Mouse (Mus musculus): Measurements from ENCODE around the gene Plagl1. TPM values are rescaled to one million over a fixed set of nuclear protein-coding genes. Genes with fewer than 3 reads are reported as not detected.

The Plagl1 gene
- polyA plus RNA-seq, 1 experiment from 2014 or later, result 204 TPM

DNA sequence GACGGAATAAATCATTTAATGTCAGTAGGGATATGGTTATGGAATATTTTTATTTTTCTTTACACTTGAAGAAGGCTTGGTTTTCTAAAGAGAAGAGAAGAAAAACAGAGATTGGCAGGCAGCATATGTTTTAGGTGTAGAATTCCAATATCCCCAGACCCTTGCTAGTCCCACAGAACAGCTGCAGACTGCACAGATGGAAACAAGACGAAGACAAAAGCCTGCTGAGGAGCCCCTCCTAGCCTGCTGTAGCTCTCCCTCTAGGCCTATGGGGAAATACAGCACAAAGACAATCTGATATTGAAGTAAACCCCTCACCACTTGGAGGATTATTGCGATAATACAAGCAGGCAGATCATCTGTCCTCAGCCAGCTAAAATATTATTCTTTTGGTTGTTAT is 90.1 kb downstream of the Plagl1 start:
- Histone ChIP-seq H3K9ac (no peak overlapping the region), H3K4me2 (no peak overlapping the region), H3K27ac (peak overlapping the region; percentile 28; the same call in 1 of the 2 replicates), H3K9me3 (no peaks in the 10 kb centered on the region), H3K27me3 (no peaks in the 10 kb centered on the region), H3K36me3 (no peaks in the 10 kb centered on the region), H3K4me1 (peaks cover 2% of the 10 kb centered on the region), H3K4me3 (no peak overlapping the region)
- ATAC-seq (ENCODE audit: insufficient number of reproducible peaks, low FRiP score, low TSS enrichment, low read depth), result no peak
- WGBS, result 63% methylated on average over 3 of the region's 3 CpGs

DNA sequence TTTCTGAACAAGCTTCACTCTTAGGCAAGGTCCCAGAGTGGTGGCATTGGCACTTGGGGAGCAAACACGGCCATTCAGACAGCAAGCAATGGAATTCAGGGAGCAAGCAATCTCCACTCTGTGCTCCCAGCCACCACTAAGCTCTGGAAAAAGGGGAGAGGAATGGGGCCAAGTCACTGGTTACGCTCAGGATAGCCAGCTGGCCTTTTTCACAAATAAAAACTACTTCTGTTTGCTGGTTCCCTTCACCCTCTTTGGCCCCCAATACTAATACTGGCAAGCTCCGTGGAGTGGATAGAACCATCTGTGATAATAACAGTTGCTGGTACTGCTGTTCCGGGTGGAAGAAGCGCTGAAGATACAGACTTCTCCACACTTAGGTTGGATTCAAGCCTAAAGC is 91.0 kb downstream of the Plagl1 start:
- H3K27me3 ChIP-seq, result no peaks in the 10 kb centered on the region
- H3K4me1 ChIP-seq, result peaks cover 2% of the 10 kb centered on the region
- H3K36me3 ChIP-seq, result no peaks in the 10 kb centered on the region
- H3K9ac ChIP-seq, result no peak overlapping the region
- 69% methylated on average over 5 of the region's 5 CpGs for WGBS
- H3K27ac ChIP-seq, result peak overlapping the region; percentile 30; the same call in 1 of the 2 replicates
- no peak overlapping the region for H3K4me3 ChIP-seq
- H3K4me2 ChIP-seq, result no peak overlapping the region
- ATAC-seq (ENCODE audit: insufficient number of reproducible peaks, low FRiP score, low TSS enrichment, low read depth), result no peak
- no peaks in the 10 kb centered on the region for H3K9me3 ChIP-seq

DNA sequence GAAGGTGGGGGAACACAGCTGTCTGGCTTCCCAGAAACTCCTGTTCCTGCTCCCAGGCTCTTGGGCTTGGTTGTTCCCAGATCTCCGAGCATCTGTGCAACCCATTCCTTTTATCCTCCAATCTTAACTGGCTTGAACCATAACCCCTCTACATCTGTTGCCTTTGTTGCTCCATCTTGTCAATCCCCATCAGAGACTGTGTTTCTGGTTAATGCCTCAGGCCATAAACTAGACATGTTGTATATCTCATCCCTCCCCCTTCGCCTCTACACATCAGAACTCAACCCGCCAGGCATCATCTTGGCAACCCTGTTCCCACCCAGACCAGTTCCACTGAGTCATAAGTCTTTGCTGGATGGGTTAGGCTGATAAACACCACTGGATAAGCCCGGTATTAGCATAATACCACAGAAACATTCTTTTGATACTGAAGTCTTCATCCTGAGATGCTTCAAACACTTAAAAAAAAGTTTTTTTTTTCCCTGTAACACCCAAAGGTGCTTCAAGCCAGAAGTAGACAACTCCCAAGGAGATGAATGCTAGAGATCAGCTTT is 92.6 kb downstream of the Plagl1 start:
- Histone ChIP-seq H3K4me2 (no peak overlapping the region), H3K4me3 (no peak overlapping the region), H3K4me1 (peaks cover 2% of the 10 kb centered on the region), H3K27ac (0 out of 2 replicates have a peak overlapping the region, but pooled peaks have one; percentile 11), H3K36me3 (no peaks in the 10 kb centered on the region), H3K9me3 (no peaks in the 10 kb centered on the region), H3K9ac (no peak overlapping the region), H3K27me3 (no peaks in the 10 kb centered on the region)
- 64% methylated on average over 4 of the region's 4 CpGs for WGBS
- peak; percentile 67; the same call in 1 of the 2 replicates for ATAC-seq (ENCODE audit: insufficient number of reproducible peaks, low FRiP score, low TSS enrichment, low read depth)

DNA sequence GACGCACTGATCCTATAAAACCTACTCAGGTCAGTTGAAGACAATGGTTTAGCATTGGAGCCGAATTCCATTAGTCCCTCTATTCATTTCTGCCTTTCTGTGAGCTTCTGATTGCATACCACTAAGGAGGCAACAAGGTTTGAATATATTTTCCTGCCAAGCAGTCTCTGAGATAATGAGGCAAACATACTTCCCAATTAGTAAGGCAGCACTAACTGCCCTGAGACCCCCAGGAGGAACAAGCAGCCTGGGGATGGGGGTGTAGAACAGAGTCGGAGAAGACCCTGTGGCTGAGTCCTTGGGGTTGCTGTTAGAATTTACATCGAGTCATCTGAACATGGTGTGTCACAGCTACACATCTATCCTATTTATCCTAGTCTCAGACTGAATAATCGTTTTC is 95.1 kb downstream of the Plagl1 start:
- WGBS, result 81% methylated on average over 5 of the region's 5 CpGs
- Histone ChIP-seq H3K36me3 (no peaks in the 10 kb centered on the region), H3K27me3 (no peaks in the 10 kb centered on the region), H3K4me2 (no peak overlapping the region), H3K9ac (no peak overlapping the region), H3K27ac (peak overlapping the region; percentile 17; the same call in 1 of the 2 replicates), H3K9me3 (no peaks in the 10 kb centered on the region), H3K4me3 (no peak overlapping the region), H3K4me1 (peaks cover 2% of the 10 kb centered on the region)
- no peak for ATAC-seq (ENCODE audit: insufficient number of reproducible peaks, low FRiP score, low TSS enrichment, low read depth)

DNA sequence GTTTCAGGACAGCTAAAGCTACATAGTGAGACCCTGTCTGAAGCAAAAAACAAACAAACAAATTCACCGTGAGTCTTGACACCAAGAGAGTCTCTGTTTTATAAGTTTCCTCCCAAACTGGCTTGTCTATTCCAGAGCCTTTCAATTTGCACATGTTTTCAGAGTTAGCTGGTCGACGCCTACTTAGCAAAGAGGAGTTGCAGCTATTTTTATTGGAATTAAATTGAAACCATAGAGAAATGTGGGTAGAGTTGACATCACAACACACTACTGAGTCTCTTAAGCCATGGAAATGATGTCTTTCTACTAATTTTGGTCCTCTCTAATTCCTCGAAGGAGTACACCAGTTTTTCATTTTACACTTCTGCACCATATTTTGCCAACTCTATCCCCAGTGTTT is 100.6 kb downstream of the Plagl1 start:
- Histone ChIP-seq H3K27ac (no peak overlapping the region), H3K9me3 (no peaks in the 10 kb centered on the region), H3K4me2 (no peak overlapping the region), H3K27me3 (no peaks in the 10 kb centered on the region), H3K4me1 (no peaks in the 10 kb centered on the region), H3K36me3 (no peaks in the 10 kb centered on the region), H3K9ac (no peak overlapping the region), H3K4me3 (no peak overlapping the region)
- no peak for ATAC-seq (ENCODE audit: insufficient number of reproducible peaks, low FRiP score, low TSS enrichment, low read depth)
- 65% methylated on average over 4 of the region's 4 CpGs for WGBS

DNA sequence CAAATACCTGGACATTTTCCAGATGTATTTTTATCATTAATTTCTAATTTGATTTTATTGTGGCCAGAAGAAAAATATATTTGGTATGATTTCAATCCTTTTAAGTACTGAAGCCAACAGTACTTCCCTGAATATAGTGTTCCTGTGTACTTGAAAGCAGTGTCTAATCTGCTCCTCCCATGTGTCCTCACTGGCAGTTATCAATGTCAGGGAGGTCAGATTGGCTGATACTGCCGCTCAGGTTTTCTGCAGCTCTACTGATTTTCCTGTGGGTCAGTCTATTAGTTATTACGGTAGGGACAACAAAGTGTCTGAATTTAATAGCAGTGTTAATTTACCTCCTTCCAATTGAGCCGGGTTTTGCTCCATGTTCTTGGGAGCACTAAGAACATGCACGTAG is 101.7 kb downstream of the Plagl1 start:
- Histone ChIP-seq H3K27ac (no peak overlapping the region), H3K9ac (no peak overlapping the region), H3K27me3 (no peaks in the 10 kb centered on the region), H3K36me3 (no peaks in the 10 kb centered on the region), H3K9me3 (no peaks in the 10 kb centered on the region), H3K4me3 (no peak overlapping the region), H3K4me2 (no peak overlapping the region), H3K4me1 (no peaks in the 10 kb centered on the region)
- no peak for ATAC-seq (ENCODE audit: insufficient number of reproducible peaks, low FRiP score, low TSS enrichment, low read depth)
- 59% methylated on average over 4 of the region's 4 CpGs for WGBS

DNA sequence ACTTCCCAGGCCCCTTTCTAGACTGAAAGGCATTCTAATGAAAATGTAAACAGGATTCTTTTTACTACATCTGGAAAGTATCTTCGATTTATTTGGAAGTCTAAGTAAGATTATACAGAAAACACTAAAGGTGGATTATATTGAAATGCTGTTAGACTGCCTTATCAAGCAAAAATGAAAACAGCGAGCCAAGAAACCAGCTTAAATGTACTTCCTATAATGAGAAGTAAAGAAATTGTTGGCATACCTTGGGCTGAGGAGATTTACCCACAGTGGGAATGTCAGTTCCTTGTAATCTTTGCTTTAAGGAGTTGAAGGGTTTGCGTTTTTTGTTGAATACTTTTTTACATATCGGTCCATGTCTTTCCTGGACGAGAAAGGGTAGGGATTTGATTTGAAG is 108.2 kb downstream of the Plagl1 start:
- no peaks in the 10 kb centered on the region for H3K36me3 ChIP-seq
- H3K4me2 ChIP-seq, result no peak overlapping the region
- ATAC-seq (ENCODE audit: insufficient number of reproducible peaks, low FRiP score, low TSS enrichment, low read depth), result no peak
- H3K4me1 ChIP-seq, result peaks cover 31% of the 10 kb centered on the region
- no peak overlapping the region for H3K4me3 ChIP-seq
- no peak overlapping the region for H3K9ac ChIP-seq
- H3K27me3 ChIP-seq, result no peaks in the 10 kb centered on the region
- no peaks in the 10 kb centered on the region for H3K9me3 ChIP-seq
- 66% methylated on average over 5 of the region's 5 CpGs for WGBS
- H3K27ac ChIP-seq, result peak overlapping the region; percentile 29; the same call in 1 of the 2 replicates

DNA sequence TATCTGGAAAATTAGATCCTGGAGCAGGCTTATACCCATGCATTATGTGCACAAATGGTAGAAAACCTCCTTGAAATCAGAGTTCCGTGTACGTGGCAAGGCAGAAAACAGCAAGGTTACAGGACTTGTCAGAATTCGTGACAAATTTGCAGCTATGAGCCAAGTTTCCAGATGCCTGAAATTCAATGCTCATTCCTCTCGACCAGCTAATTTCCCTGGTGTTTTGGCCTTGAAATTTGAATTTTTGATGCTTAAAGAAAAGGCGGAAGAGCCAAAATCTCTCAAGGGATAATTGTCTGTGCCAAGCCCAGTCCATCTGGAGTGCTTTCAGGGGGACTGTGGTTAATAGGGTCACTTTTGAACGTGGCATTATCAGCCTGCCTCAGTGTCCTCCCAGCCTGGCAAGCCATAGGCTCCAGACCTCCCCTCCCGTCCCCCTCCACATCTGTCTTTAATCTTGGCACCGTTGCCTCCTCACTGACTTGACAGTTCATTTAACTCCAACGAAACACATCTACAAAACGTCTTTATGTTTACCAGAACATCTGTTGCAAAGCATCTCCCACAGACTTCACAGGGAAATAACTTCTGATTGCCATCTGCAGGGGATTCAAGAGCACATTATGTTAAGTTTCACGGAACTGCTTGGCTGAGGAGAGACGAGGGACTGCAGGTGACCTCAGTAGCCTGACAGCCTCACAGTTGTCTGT is 110.6 kb downstream of the Plagl1 start:
- H3K36me3 ChIP-seq, result 0 out of 2 replicates have a peak, but pooled peaks cover under 1% of the 10 kb centered on the region
- H3K4me1 ChIP-seq, result peaks cover 31% of the 10 kb centered on the region
- no peaks in the 10 kb centered on the region for H3K27me3 ChIP-seq
- ATAC-seq (ENCODE audit: insufficient number of reproducible peaks, low FRiP score, low TSS enrichment, low read depth), result peak; percentile 68; the same call in 1 of the 2 replicates
- no peak overlapping the region for H3K9ac ChIP-seq
- peak overlapping the region; percentile 68 for H3K27ac ChIP-seq
- no peaks in the 10 kb centered on the region for H3K9me3 ChIP-seq
- H3K4me3 ChIP-seq, result no peak overlapping the region
- no peak overlapping the region for H3K4me2 ChIP-seq
- 15% methylated on average over 12 of the region's 12 CpGs for WGBS

DNA sequence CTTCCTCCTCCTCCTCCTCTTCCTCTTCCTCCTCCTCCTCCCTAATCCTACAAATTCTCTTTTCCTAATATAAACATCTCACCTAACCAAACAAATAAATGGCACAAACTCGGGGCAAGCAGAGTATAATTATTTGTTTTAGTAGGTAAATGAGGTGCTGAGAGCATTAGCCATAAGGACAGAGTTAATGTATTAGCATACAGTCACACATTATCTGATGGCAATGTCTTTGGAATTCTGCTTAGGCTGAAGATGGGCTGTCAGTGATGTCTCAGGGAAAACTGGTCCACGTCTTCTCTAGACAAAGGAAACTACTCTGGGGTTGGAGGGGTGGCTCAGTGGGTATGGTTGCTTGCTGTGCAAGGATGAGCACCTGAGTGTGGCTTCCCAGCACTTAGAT is 111.2 kb downstream of the Plagl1 start:
- ATAC-seq (ENCODE audit: insufficient number of reproducible peaks, low FRiP score, low TSS enrichment, low read depth), result no peak
- 41% methylated on average over 2 of the region's 2 CpGs for WGBS

DNA sequence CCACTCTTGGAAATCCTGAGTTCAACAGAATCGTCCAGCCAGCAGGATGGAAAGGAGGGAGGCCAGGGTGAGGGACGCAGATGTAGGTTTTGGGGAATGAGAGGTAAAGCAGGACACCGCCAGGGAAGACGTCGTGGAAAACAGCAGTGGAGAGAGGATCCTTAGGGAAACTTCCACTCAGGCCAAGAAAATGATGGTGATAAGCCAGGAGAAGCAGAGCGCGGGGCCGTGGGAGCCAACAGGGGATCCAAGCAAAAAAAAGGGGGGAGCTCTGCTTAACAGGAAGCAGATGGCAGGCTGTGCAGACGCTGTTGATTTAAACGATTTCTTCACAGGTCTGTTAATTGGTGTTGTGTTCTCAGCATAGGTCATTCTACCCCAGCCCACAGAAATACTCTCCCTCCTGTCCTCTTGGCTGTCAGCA is 112.5 kb downstream of the Plagl1 start:
- WGBS, result 27% methylated on average over 10 of the region's 10 CpGs
- H3K9me3 ChIP-seq, result no peaks in the 10 kb centered on the region
- H3K36me3 ChIP-seq, result peaks cover 18% of the 10 kb centered on the region
- no peak overlapping the region for H3K4me3 ChIP-seq
- H3K4me2 ChIP-seq, result no peak overlapping the region
- H3K27me3 ChIP-seq, result no peaks in the 10 kb centered on the region
- H3K4me1 ChIP-seq, result peaks cover 31% of the 10 kb centered on the region
- ATAC-seq (ENCODE audit: insufficient number of reproducible peaks, low FRiP score, low TSS enrichment, low read depth), result peak; percentile 74
- H3K27ac ChIP-seq, result peak overlapping the region; percentile 78
- no peak overlapping the region for H3K9ac ChIP-seq

More for the DNA sequence above, 111.2 kb downstream of the Plagl1 start:
- Histone ChIP-seq H3K27ac (peak overlapping the region; percentile 68), H3K4me1 (peaks cover 31% of the 10 kb centered on the region), H3K4me3 (no peak overlapping the region), H3K27me3 (no peaks in the 10 kb centered on the region), H3K4me2 (no peak overlapping the region), H3K9me3 (no peaks in the 10 kb centered on the region), H3K36me3 (peaks cover 6% of the 10 kb centered on the region; the same call in 1 of the 2 replicates), H3K9ac (no peak overlapping the region)

DNA sequence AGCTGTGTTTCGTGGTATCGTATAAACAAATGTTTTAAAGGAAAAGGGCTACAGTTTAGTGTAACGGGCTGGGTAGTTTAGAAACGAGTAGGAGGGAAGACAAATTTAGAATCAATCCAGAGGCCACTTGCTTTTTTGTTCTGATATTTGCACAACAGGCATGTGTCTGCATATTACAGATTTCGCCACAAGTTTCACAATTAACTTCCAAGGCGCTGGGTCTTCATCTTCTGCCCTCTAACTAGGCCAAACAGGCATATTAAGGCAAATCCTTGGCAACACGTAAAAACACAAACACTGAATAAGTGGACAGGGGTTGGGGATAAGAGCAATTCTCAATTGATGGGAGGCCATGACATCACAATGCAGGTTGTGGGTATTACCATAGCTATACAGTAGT is 115.6 kb downstream of the Plagl1 start:
- Histone ChIP-seq H3K4me2 (no peak overlapping the region), H3K27me3 (no peaks in the 10 kb centered on the region), H3K4me1 (peaks cover 18% of the 10 kb centered on the region), H3K9me3 (no peaks in the 10 kb centered on the region), H3K9ac (no peak overlapping the region), H3K4me3 (no peak overlapping the region), H3K36me3 (peaks cover 48% of the 10 kb centered on the region), H3K27ac (no peak overlapping the region)
- no peak for ATAC-seq (ENCODE audit: insufficient number of reproducible peaks, low FRiP score, low TSS enrichment, low read depth)
- WGBS, result 86% methylated on average over 7 of the region's 7 CpGs

DNA sequence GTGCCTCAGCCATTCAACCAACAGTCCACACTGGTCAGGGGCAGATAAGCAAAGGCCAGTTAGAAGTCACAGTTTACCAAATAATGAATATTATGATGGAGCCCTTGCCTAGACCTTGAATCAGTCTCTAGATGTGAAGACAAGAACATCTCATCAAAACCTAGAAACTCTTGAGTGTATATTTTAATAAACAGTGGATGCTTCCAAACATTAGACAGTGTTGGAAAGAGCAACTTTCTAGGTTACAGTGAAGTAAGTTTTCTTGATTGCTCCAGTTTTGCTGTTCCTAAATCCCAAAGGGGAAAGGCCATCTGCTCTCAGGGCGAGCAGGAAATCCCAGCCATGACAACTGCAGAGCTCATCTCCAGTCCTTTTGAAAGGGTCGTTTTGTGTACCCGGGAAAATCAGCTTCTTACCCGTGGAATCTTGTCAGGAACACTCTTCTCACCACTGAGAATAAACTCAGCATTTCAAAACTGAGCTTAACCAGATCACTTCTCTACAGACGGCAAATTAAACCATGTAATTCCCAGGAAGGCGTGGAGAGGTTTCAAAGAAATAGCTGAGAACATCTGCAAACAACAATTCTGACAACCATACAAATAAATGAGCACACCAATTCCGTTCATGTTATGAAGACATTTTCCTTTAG is 117.8 kb downstream of the Plagl1 start, which contains the start of gene Zc2hc1b:
Gene Zc2hc1b (minus strand): TSS at position 51 of the 652 bp plus-strand sequence.
- peaks cover 67% of the 10 kb centered on the region for H3K36me3 ChIP-seq
- H3K27ac ChIP-seq, result no peak within 1 kb of the TSS
- no peak for ATAC-seq (ENCODE audit: insufficient number of reproducible peaks, low FRiP score, low TSS enrichment, low read depth)
- H3K4me3 ChIP-seq, result no peak within 1 kb of the TSS
- H3K27me3 ChIP-seq, result no peaks in the 10 kb centered on the region
- WGBS, result 75% methylated on average over 7 of the region's 7 CpGs
- H3K4me1 ChIP-seq, result no peaks in the 10 kb centered on the region; the same call in 1 of the 2 replicates
- no peak within 1 kb of the TSS for H3K4me2 ChIP-seq
- H3K9ac ChIP-seq, result no peak within 1 kb of the TSS
- no peaks in the 10 kb centered on the region for H3K9me3 ChIP-seq
